Mouse (Mus musculus): ENCODE data around the gene Zfp410. TPM values are rescaled to one million over a fixed set of nuclear protein-coding genes. Genes with fewer than 3 reads are reported as not detected.

Gene Zfp410
- polyA plus RNA-seq, 1 experiment from 2014 or later, result 114 TPM

- WGBS, result 65% methylated on average over 2 of the region's 2 CpGs
- no peak overlapping the region for H3K9ac ChIP-seq (replicated peaks; ENCODE audit: low read length)
Measured at GRCm38 (mm10) chr12:84362872-84363271, 46.2 kb downstream of the Zfp410 start.

DNA sequence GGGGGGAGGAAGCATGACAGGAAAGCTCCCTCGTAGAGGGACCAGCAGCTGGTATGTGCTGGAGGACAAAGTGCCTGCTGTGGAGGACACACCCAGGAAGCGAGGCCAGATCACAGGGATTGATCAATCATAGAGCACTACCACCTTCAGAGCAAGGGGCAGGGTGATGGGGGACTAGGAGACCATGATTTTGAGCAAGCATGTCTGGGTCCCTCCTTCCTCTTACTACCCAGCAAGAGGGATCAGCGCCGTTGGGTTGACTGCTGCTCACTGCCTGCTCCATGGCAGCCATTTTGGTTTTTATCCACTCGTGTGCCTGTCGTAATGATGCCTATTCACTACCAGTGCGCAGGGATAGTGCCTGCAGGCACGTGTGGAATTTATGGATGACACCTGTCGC is 47.6 kb downstream of the Zfp410 start:
- 82% methylated on average over 9 of the region's 9 CpGs for WGBS
- Histone ChIP-seq H3K27me3 (ENCODE audit: control insufficient read depth, insufficient read depth, low read length) (no peaks in the 10 kb centered on the region), H3K4me1 (ENCODE audit: control insufficient read depth, insufficient read depth, low read length) (peaks cover 3% of the 10 kb centered on the region; the same call in 1 of the 2 replicates), H3K9me3 (replicated peaks; ENCODE audit: control insufficient read depth, low read length) (no peaks in the 10 kb centered on the region), H3K27ac (replicated peaks; ENCODE audit: low read depth, low read length) (no peak overlapping the region), H3K4me3 (ENCODE audit: low read depth, low read length) (no peak overlapping the region), H3K9ac (replicated peaks; ENCODE audit: low read length) (no peak overlapping the region), H3K36me3 (replicated peaks; ENCODE audit: control insufficient read depth, insufficient read depth, low read depth, low read length) (peaks cover 3% of the 10 kb centered on the region; the same call in 1 of the 2 replicates), H3K4me2 (ENCODE audit: low read depth, low read length) (no peak overlapping the region)
- DNase-seq (ENCODE audit: low spot score) (no peak), ATAC-seq (replicated peaks; ENCODE audit: insufficient number of reproducible peaks, low FRiP score, low TSS enrichment, low read depth) (no peak)

More at GRCm38 (mm10) chr12:84362872-84363271, 46.2 kb downstream of the Zfp410 start:
- Histone ChIP-seq H3K4me1 (ENCODE audit: control insufficient read depth, insufficient read depth, low read length) (peaks cover 3% of the 10 kb centered on the region; the same call in 1 of the 2 replicates), H3K27ac (replicated peaks; ENCODE audit: low read depth, low read length) (no peak overlapping the region), H3K36me3 (replicated peaks; ENCODE audit: control insufficient read depth, insufficient read depth, low read depth, low read length) (peaks cover 3% of the 10 kb centered on the region; the same call in 1 of the 2 replicates), H3K4me3 (ENCODE audit: low read depth, low read length) (peak overlapping the region; percentile 100), H3K27me3 (ENCODE audit: control insufficient read depth, insufficient read depth, low read length) (no peaks in the 10 kb centered on the region), H3K9me3 (replicated peaks; ENCODE audit: control insufficient read depth, low read length) (no peaks in the 10 kb centered on the region), H3K4me2 (ENCODE audit: low read depth, low read length) (peak overlapping the region; percentile 53; the same call in 1 of the 2 replicates)
- no peak for ATAC-seq (replicated peaks; ENCODE audit: insufficient number of reproducible peaks, low FRiP score, low TSS enrichment, low read depth)
- DNase-seq (ENCODE audit: low spot score), result no peak

DNA sequence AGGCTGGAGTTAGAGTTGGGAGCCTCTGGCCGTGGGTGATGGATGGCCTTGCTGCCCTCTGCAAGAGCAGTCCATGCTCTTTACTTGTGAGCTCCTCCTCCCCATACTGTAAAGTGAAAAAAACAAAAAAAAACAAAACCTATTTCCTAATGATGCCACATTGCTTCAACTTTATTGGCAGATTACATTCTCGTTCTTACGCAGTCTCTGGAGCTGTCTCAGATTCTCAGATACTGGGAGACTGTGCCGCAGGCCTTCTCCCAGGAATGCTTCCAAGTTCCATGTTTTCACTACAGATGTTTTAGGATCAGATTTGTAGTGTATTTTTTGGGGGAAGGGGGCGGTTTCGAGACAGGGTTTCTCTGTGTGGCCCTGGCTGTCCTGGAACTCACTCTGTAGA is 48.5 kb downstream of the Zfp410 start:
- H3K4me2 ChIP-seq (ENCODE audit: low read depth, low read length), result no peak overlapping the region
- no peaks in the 10 kb centered on the region for H3K9me3 ChIP-seq (replicated peaks; ENCODE audit: control insufficient read depth, low read length)
- H3K4me3 ChIP-seq (ENCODE audit: low read depth, low read length), result no peak overlapping the region
- DNase-seq (ENCODE audit: low spot score), result no peak
- peaks cover 3% of the 10 kb centered on the region; the same call in 1 of the 2 replicates for H3K36me3 ChIP-seq (replicated peaks; ENCODE audit: control insufficient read depth, insufficient read depth, low read depth, low read length)
- H3K9ac ChIP-seq (replicated peaks; ENCODE audit: low read length), result no peak overlapping the region
- WGBS, result 96% methylated on average over 6 of the region's 6 CpGs
- no peaks in the 10 kb centered on the region for H3K27me3 ChIP-seq (ENCODE audit: control insufficient read depth, insufficient read depth, low read length)
- no peak overlapping the region for H3K27ac ChIP-seq (replicated peaks; ENCODE audit: low read depth, low read length)
- ATAC-seq (replicated peaks; ENCODE audit: insufficient number of reproducible peaks, low FRiP score, low TSS enrichment, low read depth), result no peak
- peaks cover 3% of the 10 kb centered on the region; the same call in 1 of the 2 replicates for H3K4me1 ChIP-seq (ENCODE audit: control insufficient read depth, insufficient read depth, low read length)

- Histone ChIP-seq H3K27me3 (ENCODE audit: control insufficient read depth, insufficient read depth, low read length) (no peaks in the 10 kb centered on the region), H3K27ac (replicated peaks; ENCODE audit: low read depth, low read length) (no peak overlapping the region), H3K9ac (replicated peaks; ENCODE audit: low read length) (no peak overlapping the region), H3K9me3 (replicated peaks; ENCODE audit: control insufficient read depth, low read length) (no peaks in the 10 kb centered on the region), H3K4me3 (ENCODE audit: low read depth, low read length) (no peak overlapping the region), H3K36me3 (replicated peaks; ENCODE audit: control insufficient read depth, insufficient read depth, low read depth, low read length) (peaks cover 8% of the 10 kb centered on the region), H3K4me2 (ENCODE audit: low read depth, low read length) (no peak overlapping the region), H3K4me1 (ENCODE audit: control insufficient read depth, insufficient read depth, low read length) (0 out of 2 replicates have a peak, but pooled peaks cover 3% of the 10 kb centered on the region)
- WGBS, result 77% methylated on average over 9 of the region's 9 CpGs
- DNase-seq (ENCODE audit: low spot score) (no peak), ATAC-seq (replicated peaks; ENCODE audit: insufficient number of reproducible peaks, low FRiP score, low TSS enrichment, low read depth) (no peak)
Measured at GRCm38 (mm10) chr12:84366971-84367370, 50.3 kb downstream of the Zfp410 start.

DNA sequence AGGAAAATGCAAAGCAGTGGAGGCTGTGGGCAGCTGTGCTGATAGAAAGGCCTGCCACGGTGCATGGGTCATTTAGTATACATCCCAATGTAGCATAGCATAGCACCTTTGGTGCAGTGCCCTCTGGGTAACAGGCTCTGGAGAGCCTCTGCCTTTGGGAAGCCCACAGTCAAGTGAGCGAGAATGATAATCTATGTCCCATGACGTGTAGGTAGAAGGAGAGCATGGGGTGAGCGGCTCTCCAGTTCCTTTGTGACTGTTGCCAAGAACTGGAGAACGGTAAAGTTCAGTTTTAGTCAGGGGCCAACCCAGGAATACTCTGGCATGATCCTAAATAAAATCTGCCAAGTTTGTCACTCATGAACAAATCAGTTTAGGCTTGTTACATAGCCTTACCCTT is 55.0 kb downstream of the Zfp410 start:
- DNase-seq (ENCODE audit: low spot score) (no peak), ATAC-seq (replicated peaks; ENCODE audit: insufficient number of reproducible peaks, low FRiP score, low TSS enrichment, low read depth) (no peak)
- H3K9ac ChIP-seq (replicated peaks; ENCODE audit: low read length), result no peak overlapping the region
- WGBS, result 89% methylated on average over 5 of the region's 5 CpGs
- H3K27me3 ChIP-seq (ENCODE audit: control insufficient read depth, insufficient read depth, low read length), result no peaks in the 10 kb centered on the region
- H3K27ac ChIP-seq (replicated peaks; ENCODE audit: low read depth, low read length), result no peak overlapping the region
- H3K4me2 ChIP-seq (ENCODE audit: low read depth, low read length), result no peak overlapping the region
- no peaks in the 10 kb centered on the region for H3K9me3 ChIP-seq (replicated peaks; ENCODE audit: control insufficient read depth, low read length)
- H3K4me3 ChIP-seq (ENCODE audit: low read depth, low read length), result no peak overlapping the region
- H3K4me1 ChIP-seq (ENCODE audit: control insufficient read depth, insufficient read depth, low read length), result no peaks in the 10 kb centered on the region
- H3K36me3 ChIP-seq (replicated peaks; ENCODE audit: control insufficient read depth, insufficient read depth, low read depth, low read length), result peaks cover 13% of the 10 kb centered on the region

DNA sequence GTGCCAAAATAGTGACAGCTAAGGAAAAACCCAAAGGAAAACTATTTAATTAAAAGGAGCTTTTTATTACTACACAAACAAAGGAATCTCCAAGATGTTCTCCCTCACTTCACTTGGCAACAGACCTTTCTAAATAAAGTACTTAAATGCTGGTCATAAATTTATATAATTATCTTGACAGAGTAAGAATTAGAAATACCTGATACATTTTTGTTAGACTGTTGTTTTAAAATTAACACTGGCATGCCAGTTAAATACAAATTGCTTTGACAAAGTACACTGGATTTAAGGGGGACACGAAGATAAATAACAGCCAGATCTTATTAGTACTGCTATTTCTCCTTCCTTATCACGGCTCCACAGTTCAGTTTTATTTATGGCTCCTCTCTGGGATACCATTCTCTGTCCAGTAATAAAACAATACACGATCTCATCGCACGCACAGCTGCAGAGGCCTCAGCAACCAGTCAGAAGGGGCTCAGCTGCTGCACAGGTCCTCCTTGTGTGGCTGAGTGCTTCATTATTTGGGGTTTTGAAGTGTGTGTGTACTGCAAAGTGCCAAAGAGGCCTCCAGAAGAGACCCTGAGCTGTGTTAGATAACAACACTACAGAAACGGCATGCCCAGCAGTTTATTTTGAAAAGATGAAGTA is 57.3 kb downstream of the Zfp410 start:
- no peak overlapping the region for H3K9ac ChIP-seq (replicated peaks; ENCODE audit: low read length)
- H3K4me1 ChIP-seq (ENCODE audit: control insufficient read depth, insufficient read depth, low read length), result no peaks in the 10 kb centered on the region
- peaks cover 11% of the 10 kb centered on the region for H3K36me3 ChIP-seq (replicated peaks; ENCODE audit: control insufficient read depth, insufficient read depth, low read depth, low read length)
- no peak overlapping the region for H3K4me2 ChIP-seq (ENCODE audit: low read depth, low read length)
- H3K9me3 ChIP-seq (replicated peaks; ENCODE audit: control insufficient read depth, low read length), result no peaks in the 10 kb centered on the region
- ATAC-seq (replicated peaks; ENCODE audit: insufficient number of reproducible peaks, low FRiP score, low TSS enrichment, low read depth) (no peak), DNase-seq (ENCODE audit: low spot score) (no peak)
- no peak overlapping the region for H3K27ac ChIP-seq (replicated peaks; ENCODE audit: low read depth, low read length)
- H3K4me3 ChIP-seq (ENCODE audit: low read depth, low read length), result no peak overlapping the region
- WGBS, result 91% methylated on average over 6 of the region's 6 CpGs
- no peaks in the 10 kb centered on the region for H3K27me3 ChIP-seq (ENCODE audit: control insufficient read depth, insufficient read depth, low read length)

- Histone ChIP-seq H3K9ac (replicated peaks; ENCODE audit: low read length) (no peak overlapping the region), H3K27ac (replicated peaks; ENCODE audit: low read depth, low read length) (no peak overlapping the region), H3K36me3 (replicated peaks; ENCODE audit: control insufficient read depth, insufficient read depth, low read depth, low read length) (no peaks in the 10 kb centered on the region), H3K27me3 (ENCODE audit: control insufficient read depth, insufficient read depth, low read length) (no peaks in the 10 kb centered on the region), H3K9me3 (replicated peaks; ENCODE audit: control insufficient read depth, low read length) (no peaks in the 10 kb centered on the region), H3K4me3 (ENCODE audit: low read depth, low read length) (no peak overlapping the region), H3K4me1 (ENCODE audit: control insufficient read depth, insufficient read depth, low read length) (no peaks in the 10 kb centered on the region), H3K4me2 (ENCODE audit: low read depth, low read length) (no peak overlapping the region)
- DNase-seq (ENCODE audit: low spot score) (no peak), ATAC-seq (replicated peaks; ENCODE audit: insufficient number of reproducible peaks, low FRiP score, low TSS enrichment, low read depth) (no peak)
- 82% methylated on average over 4 of the region's 4 CpGs for WGBS
Measured at GRCm38 (mm10) chr12:84382369-84382768, 65.7 kb downstream of the Zfp410 start.

- Histone ChIP-seq H3K27me3 (ENCODE audit: control insufficient read depth, insufficient read depth, low read length) (no peaks in the 10 kb centered on the region), H3K27ac (replicated peaks; ENCODE audit: low read depth, low read length) (no peak overlapping the region), H3K9me3 (replicated peaks; ENCODE audit: control insufficient read depth, low read length) (no peaks in the 10 kb centered on the region), H3K36me3 (replicated peaks; ENCODE audit: control insufficient read depth, insufficient read depth, low read depth, low read length) (no peaks in the 10 kb centered on the region), H3K4me1 (ENCODE audit: control insufficient read depth, insufficient read depth, low read length) (no peaks in the 10 kb centered on the region), H3K4me2 (ENCODE audit: low read depth, low read length) (no peak overlapping the region), H3K9ac (replicated peaks; ENCODE audit: low read length) (no peak overlapping the region), H3K4me3 (ENCODE audit: low read depth, low read length) (no peak overlapping the region)
- WGBS, result 87% methylated on average over 5 of the region's 5 CpGs
- DNase-seq (ENCODE audit: low spot score) (no peak), ATAC-seq (replicated peaks; ENCODE audit: insufficient number of reproducible peaks, low FRiP score, low TSS enrichment, low read depth) (no peak)
Measured at GRCm38 (mm10) chr12:84384644-84385081, 68.0 kb downstream of the Zfp410 start.
